Mouse (Mus musculus): ENCODE measurements around the gene Txndc2. TPM values are rescaled to one million over a fixed set of nuclear protein-coding genes. Genes with fewer than 3 reads are reported as not detected.
A peak's percentile ranks its signal among the peaks of the same experiment; 100 is the strongest.

Gene Txndc2
- total RNA-seq, 2 experiments from 2014 or later = not detected

DNA sequence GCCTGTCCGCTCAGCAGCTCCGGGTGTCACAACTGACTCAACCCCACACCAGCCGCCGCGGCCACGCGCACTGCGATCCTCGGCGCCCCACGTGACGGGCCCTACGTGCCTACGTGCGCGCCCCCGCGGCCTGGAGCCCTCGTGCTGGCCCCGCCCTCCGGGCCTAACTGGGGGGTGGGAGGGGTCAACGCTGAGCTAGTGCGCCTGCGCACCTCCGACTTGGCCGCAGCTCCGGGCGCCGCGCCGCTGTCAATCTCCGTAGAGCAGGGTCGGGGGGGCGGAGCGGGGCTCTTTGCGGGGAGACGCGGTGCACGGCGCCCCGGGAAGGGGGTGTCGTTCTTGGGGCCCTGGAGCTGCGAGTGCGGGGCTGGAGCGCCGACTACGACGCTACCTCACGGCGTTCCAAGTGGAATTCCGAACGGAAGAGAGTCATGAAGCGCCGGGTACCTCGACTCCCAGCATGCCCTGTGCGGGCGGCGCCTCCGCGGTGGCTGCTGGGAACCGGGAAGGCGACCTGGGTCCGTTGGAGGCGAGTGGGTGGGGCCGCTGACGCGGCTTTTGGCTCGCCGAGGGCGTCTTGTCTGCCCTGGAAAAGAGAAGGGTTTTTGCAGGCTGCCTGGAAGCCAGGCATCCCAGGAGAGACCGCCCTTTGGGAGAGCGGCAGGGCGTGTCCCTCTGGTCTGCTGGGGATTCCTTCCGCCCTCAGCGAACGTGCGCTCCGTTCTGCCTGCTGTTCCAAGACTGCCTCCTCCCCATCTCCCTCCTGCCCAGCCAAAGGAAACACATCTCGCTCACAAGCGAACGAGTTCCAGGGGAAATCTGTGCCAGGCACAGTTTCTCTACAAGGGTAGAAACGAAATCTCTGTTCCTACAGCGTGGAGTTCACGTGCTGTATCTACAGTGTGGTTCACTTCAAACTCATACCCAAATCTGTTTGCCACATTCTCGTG lies 28.2 kb downstream of the Txndc2 start, which contains the start of gene Vapa:
Vapa (minus strand) TSS at position 93 of the 950 bp plus-strand sequence.
- DNase-seq = peak; percentile 98 to 99
- intact Hi-C loops (cut with DNase I) = loop anchor here (2.0 to 5.0 kb wide), 4 partner anchors 63 to 489 kb away; partner anchors contain the start of genes Ndufv2 and Ppp4r1

DNA sequence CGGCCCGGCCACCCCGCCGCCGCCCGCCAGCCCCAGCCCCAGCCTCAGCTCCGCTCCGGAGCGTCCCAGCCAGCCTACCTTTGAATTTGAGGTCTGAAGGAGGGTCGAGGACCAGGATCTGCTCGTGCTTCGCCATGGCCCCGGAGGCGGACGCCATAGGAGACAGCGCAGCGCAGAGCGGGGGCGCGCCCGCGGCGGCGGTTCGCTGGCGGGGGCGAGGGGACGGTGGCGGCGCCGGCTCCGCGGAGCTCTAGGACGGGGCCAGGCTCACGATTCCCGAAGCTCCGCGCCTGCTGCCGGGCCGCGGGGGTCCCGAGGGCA lies 28.9 kb downstream of the Txndc2 start:
- no peak for DNase-seq
- intact Hi-C loops (cut with DNase I) = loop anchor here (2.0 to 5.0 kb wide), 3 partner anchors 94 to 489 kb away; partner anchors contain the start of genes Ndufv2 and Ppp4r1

DNA sequence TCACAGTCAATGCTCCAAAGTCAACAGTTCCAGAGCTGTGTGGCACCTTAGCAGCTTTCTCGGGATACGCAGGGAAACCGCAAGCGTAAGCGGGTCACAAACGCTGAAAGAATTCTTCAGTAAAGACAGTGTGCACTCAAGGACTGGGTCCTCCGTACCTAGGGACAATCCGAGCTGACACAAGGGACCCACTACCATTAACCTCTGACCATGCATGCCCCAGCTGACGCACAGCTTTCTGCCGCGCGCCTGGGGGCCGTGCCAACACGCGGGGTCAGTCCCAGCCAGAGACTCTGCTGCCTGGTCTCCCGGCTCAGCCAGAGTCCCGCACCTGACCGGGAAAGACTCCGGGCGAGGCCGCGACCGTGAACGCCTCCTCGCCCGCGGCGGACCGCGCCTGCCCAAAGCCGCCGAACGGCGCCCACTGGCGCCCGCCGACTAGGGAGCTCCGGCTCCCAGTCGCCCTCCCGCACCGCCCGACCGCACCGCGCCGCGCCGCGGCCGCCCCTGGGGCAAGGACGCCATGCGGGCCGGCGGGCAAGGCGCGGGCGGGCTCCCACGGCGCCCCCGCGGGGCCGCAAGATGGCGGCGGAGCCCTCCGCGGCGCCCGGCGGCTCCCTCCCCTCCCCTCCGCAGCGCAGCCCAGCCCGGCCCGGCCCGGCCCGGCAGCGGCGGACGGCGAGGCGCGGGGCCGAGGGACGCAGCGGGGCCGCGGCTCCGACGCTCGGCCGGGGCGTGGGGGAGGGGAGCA lies 29.4 kb downstream of the Txndc2 start:
- peak; percentile 43 to 53 for DNase-seq

DNA sequence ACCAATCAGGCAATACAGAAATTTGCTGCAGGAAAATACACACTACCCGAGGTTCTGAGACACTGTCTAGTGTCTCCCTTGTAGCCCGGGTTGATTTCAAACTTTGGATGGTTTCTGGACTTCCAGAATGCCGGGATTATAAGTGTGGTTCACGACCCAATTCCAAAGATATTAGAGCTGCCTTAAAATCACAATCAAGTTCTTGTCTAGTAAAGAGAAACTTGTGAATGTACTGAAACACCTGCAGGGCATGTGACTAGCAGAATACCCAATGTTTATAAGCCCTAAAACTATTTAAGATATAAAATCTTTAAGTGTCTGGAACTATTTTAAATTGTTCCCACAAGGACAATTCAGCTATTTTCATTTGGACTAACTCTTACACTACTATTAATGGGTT lies 30.2 kb downstream of the Txndc2 start:
- intact Hi-C loops (cut with DNase I) = loop anchor here (2.0 to 5.0 kb wide), 3 partner anchors 96 to 491 kb away; partner anchors contain the start of genes Ndufv2 and Ppp4r1
- no peak for DNase-seq

More for the DNA sequence above, 29.4 kb downstream of the Txndc2 start:
- intact Hi-C loops (cut with DNase I) = loop anchor here (2.0 to 5.0 kb wide), 3 partner anchors 95 to 490 kb away; partner anchors contain the start of genes Ndufv2 and Ppp4r1

DNA sequence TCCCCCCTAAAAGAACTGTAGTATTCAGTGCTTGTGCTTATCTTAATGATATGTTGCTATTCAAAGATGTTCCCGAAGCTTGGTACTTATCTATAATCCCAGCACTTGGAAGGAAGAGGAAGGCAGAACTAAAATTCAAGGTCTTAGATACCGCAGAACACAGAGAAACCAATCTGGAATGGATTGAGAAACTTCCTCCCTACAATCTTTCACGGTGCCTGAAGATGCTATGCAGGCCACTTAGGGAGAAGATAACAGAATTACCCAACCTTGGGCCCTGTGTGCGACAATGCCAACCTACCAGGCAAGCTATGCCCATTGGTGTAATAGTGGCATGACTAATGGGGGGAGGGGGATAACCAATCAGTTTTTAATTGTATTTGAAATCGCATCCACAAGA lies 33.2 kb downstream of the Txndc2 start:
- DNase-seq = no peak
- intact Hi-C loops (cut with DNase I) = no loop called here

DNA sequence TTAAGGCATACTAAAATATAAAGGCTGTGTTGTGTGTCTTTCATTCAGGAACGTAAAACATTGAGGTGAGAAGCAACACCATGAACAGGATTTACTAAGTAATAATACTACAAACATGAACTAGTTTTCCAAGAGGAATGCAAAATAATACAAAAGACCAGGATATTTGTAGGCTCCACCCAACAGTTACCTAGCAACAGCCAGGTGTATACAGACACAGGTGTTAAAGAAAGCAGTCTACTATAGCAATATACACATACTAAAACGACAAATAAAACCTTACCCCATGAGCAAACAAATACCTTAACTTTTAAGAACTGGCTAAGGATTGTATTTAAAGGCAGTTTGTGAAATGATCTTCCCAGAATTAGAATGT lies 33.7 kb downstream of the Txndc2 start:
- intact Hi-C loops (cut with DNase I) = no loop called here
- no peak for DNase-seq

DNA sequence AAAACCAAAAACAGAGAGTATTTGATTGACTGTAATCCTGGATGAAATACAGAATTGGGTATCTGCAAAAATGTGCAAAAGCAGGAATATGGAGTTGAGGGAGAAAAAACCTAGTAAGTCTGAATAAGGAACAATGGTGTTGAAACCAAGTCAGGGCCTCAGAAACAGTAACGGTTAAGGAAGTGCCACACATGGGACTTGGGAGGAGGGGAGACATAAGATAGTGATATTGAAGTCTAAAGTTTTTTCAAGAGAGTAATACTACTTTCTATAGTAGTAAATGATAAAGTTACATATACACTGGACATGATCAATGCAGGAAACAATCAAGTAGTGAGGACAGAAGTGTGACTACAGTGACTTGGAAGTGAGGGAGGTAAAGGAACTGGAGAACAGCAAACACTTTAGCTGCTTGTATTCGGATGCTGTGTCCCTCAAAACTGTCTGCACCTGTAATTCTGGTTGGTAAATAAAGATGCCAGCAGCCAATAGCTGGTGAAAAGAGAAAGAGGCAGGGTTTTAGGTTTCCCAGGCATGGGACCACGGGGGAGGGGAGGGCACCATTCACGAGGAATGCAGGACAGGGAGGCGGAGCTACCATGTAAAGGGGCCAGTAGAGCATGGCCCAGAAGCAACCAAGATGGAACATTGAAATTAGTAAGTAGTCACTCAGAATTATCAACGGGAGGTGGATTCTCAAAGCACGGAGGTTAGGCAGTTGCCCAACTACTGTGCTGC lies 34.2 kb downstream of the Txndc2 start:
- DNase-seq = no peak
- intact Hi-C loops (cut with DNase I) = no loop called here

DNA sequence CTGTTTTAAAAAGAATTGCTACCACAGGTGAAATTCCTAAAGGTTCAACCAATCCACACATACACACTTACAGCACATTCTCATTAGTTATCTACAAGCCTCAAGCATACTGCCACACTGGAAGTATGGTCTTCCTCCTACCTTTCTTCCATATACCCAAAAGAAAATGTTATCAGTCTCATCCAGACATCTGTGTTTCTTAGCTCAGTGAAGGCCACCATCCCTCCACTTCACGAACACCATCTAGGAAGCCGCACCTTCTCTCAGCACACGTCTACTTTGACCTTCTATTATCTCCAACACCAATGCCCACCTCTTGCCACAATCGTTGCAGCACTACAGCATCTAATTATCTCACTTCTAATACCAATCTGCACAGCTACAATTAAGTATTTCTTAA lies 36.0 kb downstream of the Txndc2 start:
- intact Hi-C loops (cut with DNase I) = no loop called here
- no peak for DNase-seq

DNA sequence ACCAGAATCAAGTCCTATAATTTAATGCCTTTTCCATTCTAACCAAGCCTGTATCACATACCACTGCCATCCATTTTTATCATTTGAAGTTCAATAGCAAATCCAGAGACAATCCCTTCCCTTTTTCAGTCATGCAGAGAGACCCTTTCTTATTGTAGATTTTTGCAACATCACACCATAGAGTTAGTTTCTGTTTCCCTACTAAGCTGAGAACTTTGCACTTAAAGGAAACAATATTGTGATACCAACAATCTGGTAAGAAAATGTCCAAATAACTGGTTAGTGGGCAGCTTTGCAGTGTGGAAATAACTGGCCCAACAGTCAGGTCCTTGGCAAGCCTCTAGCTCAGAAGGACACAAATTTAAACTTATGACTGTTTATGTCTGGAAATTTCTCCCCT lies 37.1 kb downstream of the Txndc2 start:
- DNase-seq = no peak
- intact Hi-C loops (cut with DNase I) = no loop called here

DNA sequence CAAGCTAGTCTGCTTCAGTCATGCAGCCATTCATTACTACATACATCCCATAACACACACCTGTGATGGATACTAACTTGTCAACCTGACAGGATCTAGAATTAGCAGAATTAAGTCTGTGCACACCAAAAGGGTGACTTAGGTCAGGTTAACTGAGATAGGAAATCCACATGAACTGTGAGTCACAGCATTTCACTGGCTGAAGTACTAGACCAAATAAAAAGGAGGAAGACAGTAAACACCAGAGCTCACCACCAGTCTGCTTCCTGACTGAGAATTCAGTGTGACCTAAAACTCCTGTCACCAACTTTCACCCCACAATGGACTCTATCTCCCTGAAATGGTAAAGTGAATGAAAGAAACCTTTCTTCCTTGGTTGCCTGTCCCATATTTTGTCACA lies 37.7 kb downstream of the Txndc2 start:
- DNase-seq = no peak
- intact Hi-C loops (cut with DNase I) = no loop called here

DNA sequence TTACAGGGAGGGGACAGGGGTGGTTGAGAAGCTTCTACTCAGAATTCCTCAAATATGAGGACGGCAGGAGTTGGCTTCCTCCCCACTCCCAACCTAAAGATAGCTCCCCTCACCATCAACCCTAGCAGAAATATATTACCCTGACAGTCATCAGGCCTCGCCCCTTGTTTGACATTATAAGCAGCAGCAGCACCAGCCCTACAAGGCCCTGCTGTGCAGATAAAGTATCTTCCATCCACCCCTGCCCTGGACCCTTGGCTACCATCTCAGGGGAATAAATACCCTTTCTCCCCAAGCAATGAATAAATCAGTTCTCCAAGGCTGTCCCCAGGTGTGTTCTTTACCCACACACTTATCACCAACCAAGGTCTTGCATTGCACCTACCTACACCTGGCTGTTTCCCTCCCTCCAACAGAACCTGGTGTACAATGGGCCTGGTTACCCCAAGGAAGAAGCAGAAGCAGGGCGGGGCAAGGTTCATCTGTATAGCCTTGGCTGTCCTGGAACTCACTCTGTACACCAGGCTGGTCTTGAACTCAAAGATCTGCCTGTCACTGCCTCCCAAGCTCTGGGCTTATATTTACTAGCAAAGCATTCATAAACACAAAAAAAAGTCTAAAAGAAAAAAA lies 44.0 kb downstream of the Txndc2 start:
- intact Hi-C loops (cut with DNase I) = no loop called here
- DNase-seq = no peak

DNA sequence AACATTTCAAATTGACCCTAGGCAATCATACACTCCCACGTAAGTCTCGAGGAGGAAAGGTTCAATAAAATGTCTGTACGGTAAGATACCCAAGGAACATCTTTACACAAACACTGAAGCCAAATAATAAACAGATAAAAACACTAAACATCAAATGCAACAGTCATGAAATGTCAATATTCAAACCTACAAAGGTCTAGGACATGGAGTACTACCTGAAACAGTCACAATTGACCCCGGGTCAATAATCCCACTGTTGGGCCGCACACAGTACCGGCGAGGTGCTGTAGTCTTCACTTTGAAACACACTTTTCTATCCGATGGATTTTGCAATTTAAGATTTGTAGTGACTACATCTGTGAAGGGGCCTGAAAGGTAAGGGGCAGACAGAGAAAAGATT lies 47.3 kb downstream of the Txndc2 start:
- intact Hi-C loops (cut with DNase I) = no loop called here
- no peak for DNase-seq

Other genes with a start within 250 kb of the Txndc2 start
- not detected for gene Tmem232, start 101.4 kb downstream of the Txndc2 start, total RNA-seq (2021)
- 10 to 100 TPM; 76.3 to 86.5 TPM for gene Vapa, start 28.6 kb downstream of the Txndc2 start, total RNA-seq (2021)
- gene Rab31, start 130.6 kb upstream of the Txndc2 start, total RNA-seq (2021) = 10 to 100 TPM; 13.6 to 15.6 TPM
- gene Ppp4r1, start 140.4 kb upstream of the Txndc2 start, total RNA-seq (2021) = 10 to 100 TPM; 40.8 to 48.8 TPM
- 10 to 100 TPM; 39.4 to 41.1 TPM for gene Ralbp1, start 243.6 kb upstream of the Txndc2 start, total RNA-seq (2021)